Mouse (Mus musculus) embryonic facial prominence, embryonic 11.5 days (tissue): ENCODE data around the gene Svep1. TPM values are rescaled to one million over a fixed set of nuclear protein-coding genes. Genes with fewer than 3 reads are reported as not detected.

Experiments used
- ATAC-seq: fragments of 200-750 bp; cut with Nextera tagmentation; replicated peaks from 2 replicates; pipeline ENCODE4 v1.8.0; 2017; ENCODE audit warnings: low read depth; ENCODE audit not compliant: insufficient number of reproducible peaks, low FRiP score, low TSS enrichment
- DNase-seq: peaks from one replicate; pipeline ENCODE4 v3.0.0-alpha.2; 2015; ENCODE audit warnings: low spot score
- H3K27ac ChIP-seq: fragments of 300-500 bp; sonication (generic); replicated peaks from 2 replicates; pipeline ENCODE4 v1.5.1; 2014; ENCODE audit warnings: mild to moderate bottlenecking, low read depth, low read length, control low read depth
- H3K27me3 ChIP-seq: fragments of 300-500 bp; sonication (generic); 2 replicates; pipeline ENCODE4 v1.6.1; 2014; ENCODE audit warnings: mild to moderate bottlenecking, low read length, moderate library complexity, mixed read lengths; ENCODE audit not compliant: control insufficient read depth, insufficient read depth
- H3K36me3 ChIP-seq: fragments of 300-500 bp; sonication (generic); replicated peaks from 2 replicates; pipeline ENCODE4 v1.6.1; 2014; ENCODE audit warnings: low read depth, mild to moderate bottlenecking, low read length, moderate library complexity, mixed read lengths; ENCODE audit not compliant: control insufficient read depth, insufficient read depth
- H3K4me1 ChIP-seq: fragments of 300-500 bp; sonication (generic); 2 replicates; pipeline ENCODE4 v1.6.1; 2014; ENCODE audit warnings: low read length, mixed read lengths; ENCODE audit not compliant: control insufficient read depth, insufficient read depth
- H3K4me2 ChIP-seq: fragments of 300-500 bp; sonication (generic); 2 replicates; pipeline ENCODE4 v1.6.1; 2014; ENCODE audit warnings: low read depth, mild to moderate bottlenecking, control low read depth, low read length, moderate library complexity
- H3K4me3 ChIP-seq: fragments of 300-500 bp; sonication (generic); 2 replicates; pipeline ENCODE4 v1.5.1; 2014; ENCODE audit warnings: low read depth, low read length, control low read depth
- H3K9ac ChIP-seq: fragments of 300-500 bp; sonication (generic); replicated peaks from 2 replicates; pipeline ENCODE4 v1.6.1; 2014; ENCODE audit warnings: mild to moderate bottlenecking, control low read depth, low read length
- H3K9me3 ChIP-seq: fragments of 300-500 bp; sonication (generic); replicated peaks from 2 replicates; pipeline ENCODE4 v1.6.1; 2016; ENCODE audit warnings: mild to moderate bottlenecking, low read length, inconsistent platforms, mixed read lengths; ENCODE audit not compliant: control insufficient read depth
- WGBS: fragments of 180-500 bp; shearing (Covaris S2); extraction: QIAGEN DNeasy Blood & Tissue Kit; methylation state at CpG from one replicate; pipeline ENCODE4 v1.1.7; 2014; 5-methylcytosine and 5-hydroxymethylcytosine counted together
- polyA plus RNA-seq: library from polyadenylated mRNA; unstranded; fragments of >200 nt; fragmentation: Nextera tagmentation; extraction: Ambion mirVana; gene quantifications from 2 replicates; pipeline ENCODE4 v1.2.1, GENCODE M21; 2014

Svep1 gene
- polyA plus RNA-seq, 1 experiment from 2014 or later: 2.8 TPM

DNA sequence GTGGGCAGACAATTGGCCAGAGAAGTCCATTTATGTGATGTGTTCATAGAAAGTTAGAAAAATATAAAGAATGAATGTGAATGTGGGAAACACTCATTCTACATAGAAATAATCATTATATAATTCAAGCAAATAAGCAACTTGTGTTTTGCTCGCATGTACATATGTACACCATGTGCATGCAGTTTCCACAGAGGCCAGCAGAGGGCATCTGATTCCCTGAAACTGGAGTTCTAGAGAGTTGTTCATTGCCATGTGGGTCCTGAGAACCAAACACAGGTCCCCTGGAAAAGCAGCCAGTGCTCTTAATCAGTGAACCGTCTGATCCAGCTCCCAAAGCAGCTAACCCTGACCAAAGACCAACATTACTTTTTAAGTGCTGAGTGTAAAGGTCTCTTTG lies 60.0 kb downstream of the Svep1 start:
- ATAC-seq (no peak), DNase-seq (no peak)
- WGBS: 95% methylated on average over 2 of the region's 2 CpGs
- Histone ChIP-seq H3K9ac (no peak overlapping the region), H3K27me3 (no peaks in the 10 kb centered on the region), H3K9me3 (no peaks in the 10 kb centered on the region), H3K27ac (no peak overlapping the region), H3K4me1 (no peaks in the 10 kb centered on the region), H3K4me2 (no peak overlapping the region), H3K36me3 (no peaks in the 10 kb centered on the region), H3K4me3 (no peak overlapping the region)

DNA sequence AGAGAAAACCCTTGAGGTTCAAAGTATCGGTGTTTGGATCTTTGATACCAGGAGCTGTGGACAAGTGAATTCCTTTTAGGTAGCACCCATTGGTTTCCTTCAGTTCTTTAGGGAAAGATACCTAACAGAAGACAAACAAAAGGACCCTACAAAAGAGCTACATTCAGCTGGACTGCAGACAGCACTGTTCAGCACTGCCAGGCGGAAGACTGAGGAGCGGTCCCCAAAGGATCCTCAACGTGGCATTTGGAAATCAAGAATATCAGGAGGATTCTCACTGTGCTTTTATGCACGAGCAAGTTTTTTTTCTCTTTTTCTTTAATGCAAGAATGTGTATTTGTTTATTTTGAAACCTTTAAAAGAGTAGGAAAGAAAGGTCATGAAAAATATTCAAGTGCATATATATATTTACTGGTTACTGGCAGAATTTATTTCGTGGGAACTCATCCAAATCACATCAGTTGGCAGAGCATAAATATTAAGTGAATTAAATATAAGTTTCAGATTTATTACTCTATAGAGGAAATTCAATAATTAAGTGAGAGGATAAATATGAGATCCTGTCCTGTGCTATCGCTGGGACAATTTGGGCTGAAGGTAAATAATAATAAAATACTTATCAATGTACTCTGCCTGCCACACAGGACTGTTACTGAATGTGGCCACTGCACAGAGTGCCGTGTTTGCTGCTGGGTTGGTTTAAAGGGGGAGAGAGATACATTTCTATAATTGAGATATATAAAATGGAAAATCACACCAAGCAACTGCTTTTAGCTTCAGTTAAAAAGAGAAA lies 66.7 kb downstream of the Svep1 start:
- H3K4me3 ChIP-seq: no peak overlapping the region
- H3K9ac ChIP-seq: no peak overlapping the region
- ATAC-seq (no peak), DNase-seq (no peak)
- no peaks in the 10 kb centered on the region for H3K27me3 ChIP-seq
- no peaks in the 10 kb centered on the region for H3K36me3 ChIP-seq
- 86% methylated on average over 8 of the region's 8 CpGs for WGBS
- H3K4me1 ChIP-seq: no peaks in the 10 kb centered on the region
- H3K4me2 ChIP-seq: no peak overlapping the region
- no peaks in the 10 kb centered on the region for H3K9me3 ChIP-seq
- no peak overlapping the region for H3K27ac ChIP-seq

DNA sequence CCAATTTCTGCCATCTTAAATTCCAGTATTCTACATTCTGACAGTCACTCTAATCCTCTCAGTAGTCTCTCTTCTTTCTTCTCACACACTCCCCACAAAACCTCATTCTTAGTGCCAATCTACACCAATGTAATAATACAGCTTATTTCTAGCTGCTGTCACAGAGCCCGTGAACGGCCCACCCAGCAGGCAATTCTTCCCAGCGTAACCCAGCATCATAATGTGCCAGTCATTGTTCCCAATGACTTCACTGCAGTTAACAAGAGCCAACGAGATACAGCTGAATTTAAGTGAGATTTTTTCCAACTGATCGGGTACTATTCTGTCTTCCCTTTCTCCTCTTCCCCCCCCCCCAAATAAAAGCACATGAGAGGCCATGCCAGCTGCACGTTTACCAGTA lies 67.4 kb downstream of the Svep1 start:
- Histone ChIP-seq H3K9me3 (no peaks in the 10 kb centered on the region), H3K27me3 (no peaks in the 10 kb centered on the region), H3K4me3 (no peak overlapping the region), H3K9ac (no peak overlapping the region), H3K4me2 (no peak overlapping the region), H3K36me3 (no peaks in the 10 kb centered on the region), H3K27ac (no peak overlapping the region), H3K4me1 (no peaks in the 10 kb centered on the region)
- no peak for DNase-seq
- WGBS: 78% methylated on average over 6 of the region's 6 CpGs
- no peak for ATAC-seq

DNA sequence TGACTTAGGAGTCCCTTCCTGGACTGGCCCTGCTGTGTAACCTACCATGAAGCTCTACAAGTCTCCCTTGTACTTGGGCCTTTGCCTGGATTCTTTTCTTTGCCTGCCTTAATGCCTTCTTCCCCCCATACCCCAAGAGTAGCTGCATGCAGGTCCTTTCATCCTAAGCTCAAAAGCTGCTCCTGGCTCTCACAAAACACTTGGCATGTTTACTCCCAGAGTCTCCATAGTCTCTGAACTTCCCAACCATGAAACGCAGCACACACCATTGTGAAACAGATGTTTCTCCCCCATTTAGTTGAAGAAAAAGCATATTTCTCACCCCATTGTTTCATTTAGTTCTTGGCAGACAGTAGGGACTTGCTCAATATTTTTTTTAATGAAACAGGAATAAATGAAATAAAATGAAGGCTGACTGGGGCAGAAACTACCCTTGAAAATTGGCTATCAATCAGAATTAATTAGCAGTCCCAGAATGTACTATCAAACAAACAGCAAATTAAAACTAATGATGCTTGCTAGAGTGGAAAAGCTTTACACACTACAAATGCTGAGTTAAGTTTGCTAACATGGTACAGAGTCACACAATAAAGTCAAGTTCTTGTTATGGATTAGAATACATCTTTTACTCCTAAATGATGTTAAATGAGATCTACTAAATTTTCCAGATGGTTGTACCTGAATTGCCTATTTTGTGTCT lies 72.9 kb downstream of the Svep1 start:
- no peak for DNase-seq
- no peak for ATAC-seq
- Histone ChIP-seq H3K4me1 (no peaks in the 10 kb centered on the region), H3K36me3 (no peaks in the 10 kb centered on the region), H3K27me3 (no peaks in the 10 kb centered on the region), H3K9ac (no peak overlapping the region), H3K4me2 (no peak overlapping the region), H3K27ac (no peak overlapping the region), H3K4me3 (no peak overlapping the region), H3K9me3 (no peaks in the 10 kb centered on the region)
- 76% methylated on average over 1 of the region's 1 CpGs for WGBS

DNA sequence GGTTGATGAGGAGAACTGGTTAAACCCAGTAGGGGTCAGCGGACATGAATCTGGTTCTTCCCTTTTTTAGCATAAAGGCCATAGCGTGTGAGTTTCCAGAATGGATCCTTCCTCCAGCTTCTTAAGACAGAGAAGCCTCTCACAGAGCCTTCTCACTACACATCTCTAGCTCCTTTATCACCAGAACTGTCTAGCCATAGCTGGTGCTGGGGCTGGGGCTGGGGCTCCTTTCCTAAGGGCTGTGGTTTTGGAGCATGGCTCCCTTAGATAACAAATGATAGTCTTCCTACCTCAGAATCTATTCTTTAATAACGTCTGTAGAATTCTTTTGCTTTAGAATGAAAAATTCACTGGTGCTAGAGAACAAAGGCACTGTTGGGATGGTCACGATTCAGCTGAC lies 76.8 kb downstream of the Svep1 start:
- DNase-seq (no peak), ATAC-seq (no peak)
- Histone ChIP-seq H3K27ac (no peak overlapping the region), H3K4me1 (no peaks in the 10 kb centered on the region), H3K4me3 (no peak overlapping the region), H3K4me2 (no peak overlapping the region), H3K9ac (no peak overlapping the region), H3K27me3 (no peaks in the 10 kb centered on the region), H3K36me3 (no peaks in the 10 kb centered on the region), H3K9me3 (no peaks in the 10 kb centered on the region)
- WGBS: 86% methylated on average over 4 of the region's 4 CpGs

DNA sequence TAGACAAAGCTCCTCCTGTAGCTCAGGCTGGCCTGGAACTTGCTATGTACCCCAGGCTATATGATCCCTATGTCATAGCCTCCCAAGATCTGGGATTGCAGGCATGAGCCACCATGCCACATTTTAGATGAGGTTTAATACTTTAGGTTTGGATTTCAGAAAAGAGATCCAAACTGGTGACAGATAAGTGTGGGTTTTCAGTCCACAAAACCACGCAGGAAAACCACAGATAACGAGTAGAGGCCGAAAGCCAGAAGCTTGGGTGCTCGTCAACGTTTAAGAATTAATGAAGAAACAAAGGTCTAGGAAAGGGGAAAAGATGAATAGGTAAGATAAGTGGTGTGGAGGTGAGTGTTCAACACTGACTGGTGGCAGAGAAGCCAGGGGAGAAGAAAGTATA lies 79.6 kb downstream of the Svep1 start:
- no peak overlapping the region for H3K9ac ChIP-seq
- H3K4me1 ChIP-seq: no peaks in the 10 kb centered on the region
- H3K4me2 ChIP-seq: no peak overlapping the region
- no peak overlapping the region for H3K27ac ChIP-seq
- H3K27me3 ChIP-seq: no peaks in the 10 kb centered on the region
- no peaks in the 10 kb centered on the region for H3K36me3 ChIP-seq
- ATAC-seq (no peak), DNase-seq (no peak)
- no peaks in the 10 kb centered on the region for H3K9me3 ChIP-seq
- WGBS: 88% methylated on average over 5 of the region's 5 CpGs
- no peak overlapping the region for H3K4me3 ChIP-seq

DNA sequence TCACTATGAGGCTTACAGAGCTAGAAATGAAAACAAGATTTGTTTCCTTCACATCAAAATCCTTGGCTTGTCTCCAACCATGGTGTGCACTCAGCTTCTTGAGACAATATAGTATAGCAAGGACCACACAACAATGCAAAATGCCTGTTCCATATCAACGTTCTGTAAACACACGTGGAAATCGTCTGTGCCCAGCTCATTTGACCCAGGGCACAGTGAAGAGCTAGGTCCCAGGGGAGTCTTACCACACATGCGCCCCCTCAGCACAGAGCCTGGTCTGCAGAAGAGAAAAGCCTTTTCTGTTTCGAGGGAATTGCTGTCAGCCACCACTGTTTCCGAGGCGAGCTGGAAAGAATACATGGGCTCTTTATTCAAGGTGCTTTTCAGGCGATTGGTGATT lies 91.2 kb downstream of the Svep1 start:
- no peak for DNase-seq
- H3K9ac ChIP-seq: no peak overlapping the region
- no peaks in the 10 kb centered on the region for H3K4me1 ChIP-seq
- no peak overlapping the region for H3K27ac ChIP-seq
- WGBS: 46% methylated on average over 8 of the region's 8 CpGs
- H3K9me3 ChIP-seq: no peaks in the 10 kb centered on the region
- H3K4me3 ChIP-seq: no peak overlapping the region
- H3K4me2 ChIP-seq: no peak overlapping the region
- no peaks in the 10 kb centered on the region for H3K36me3 ChIP-seq
- ATAC-seq: no peak
- no peaks in the 10 kb centered on the region for H3K27me3 ChIP-seq

DNA sequence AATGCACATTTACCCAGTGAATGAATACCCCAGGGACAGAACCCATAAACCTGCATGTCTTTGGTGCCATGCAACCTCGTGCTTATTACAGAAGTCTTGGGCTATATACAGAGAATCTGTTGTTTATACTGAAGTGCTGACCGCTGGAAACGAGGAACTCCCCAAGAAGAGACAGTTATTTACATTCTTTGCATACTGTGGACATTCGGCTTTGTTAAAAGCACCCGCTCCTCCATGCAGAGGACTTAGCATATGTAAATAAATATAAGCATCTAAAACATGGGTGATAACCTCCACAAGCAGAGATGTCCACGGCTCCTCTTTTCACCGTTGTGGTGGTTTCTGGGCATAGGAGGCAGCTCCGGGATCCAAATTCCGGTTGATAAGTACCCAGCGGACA lies 95.7 kb downstream of the Svep1 start:
- no peak for ATAC-seq

More for the DNA sequence above, 95.7 kb downstream of the Svep1 start:
- H3K4me3 ChIP-seq: no peak overlapping the region
- H3K9ac ChIP-seq: no peak overlapping the region
- H3K27ac ChIP-seq: no peak overlapping the region
- H3K36me3 ChIP-seq: no peaks in the 10 kb centered on the region
- H3K4me1 ChIP-seq: no peaks in the 10 kb centered on the region
- no peak for DNase-seq
- 81% methylated on average over 10 of the region's 10 CpGs for WGBS
- H3K9me3 ChIP-seq: no peaks in the 10 kb centered on the region
- no peaks in the 10 kb centered on the region for H3K27me3 ChIP-seq
- no peak overlapping the region for H3K4me2 ChIP-seq
